Mouse (Mus musculus) heart, postnatal 0 days (tissue): Measurements from ENCODE around the gene Tsen54.

Experiments
- CTCF ChIP-seq: IDR thresholded peaks from 2 replicates; pipeline ENCODE4 v1.5.1; 2016; ENCODE audit warnings: antibody characterized with exemption, control low read depth, low read depth
- EP300 ChIP-seq: IDR thresholded peaks from 2 replicates; pipeline ENCODE4 v1.6.1; 2016; ENCODE audit warnings: antibody characterized with exemption, low read depth

DNA sequence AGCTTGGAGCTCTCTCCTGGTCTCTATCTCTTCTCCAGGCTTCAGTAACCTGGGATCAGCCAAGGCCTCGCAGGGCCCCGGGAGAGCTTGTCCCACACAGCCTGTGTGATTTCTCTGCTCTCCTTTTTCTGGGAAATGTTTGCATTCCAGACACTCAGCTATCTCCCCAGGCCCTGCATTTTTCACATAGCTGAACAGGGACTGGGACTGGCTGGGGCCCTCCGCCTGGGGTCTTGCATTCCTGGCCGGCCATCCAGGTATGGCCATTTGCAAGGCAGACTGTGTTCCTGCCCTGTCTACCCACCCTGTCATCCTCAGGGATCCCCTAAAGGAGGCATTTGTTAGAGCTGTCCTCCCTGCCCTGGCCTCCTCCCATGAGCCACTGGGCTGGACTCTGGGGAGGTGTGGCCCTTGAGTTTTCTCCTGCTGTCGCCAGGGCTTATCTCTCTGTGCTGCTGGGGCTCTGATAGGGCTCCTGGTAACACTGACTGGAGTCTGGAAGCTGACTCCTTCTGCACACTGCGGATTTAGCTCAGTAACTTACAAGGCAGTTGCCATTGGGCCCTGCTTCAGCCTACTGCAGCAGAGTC is 27.5 kb downstream of the Tsen54 start:
- TF ChIP-seq CTCF (no peak), EP300 (0 out of 2 replicates have a peak, but pooled peaks have one; percentile 59)
